Mouse (Mus musculus): ENCODE measurements at regions not wholly inside any gene's neighbourhood (a gene's known extent, or its start where the extent isn't known, plus 50 kb on each side); places are given as distances from the start of the nearest gene placed in this dataset.

GRCm38 (mm10) chr13:6196690-6197089 lies 335.4 kb downstream of the Klf6 start:
- no peak for TF ChIP-seq CTCF (IDR thresholded peaks at IDR 0.05; ENCODE audit: low read depth)
- TF ChIP-seq EP300 (IDR thresholded peaks at IDR 0.05; ENCODE audit: low read depth): no peak
